In genomic region chr5:139541151-139542042, GRCm38 (mm10) we compare ENCODE assay signal across 12 mouse cellular contexts. TPM values are rescaled to one million over a fixed set of nuclear protein-coding genes. Genes with fewer than 3 reads are reported as not detected.
DNase-seq lines count a peak whose midpoint lies in the region; ATAC-seq lines count a peak whose summit lies in the region.
"Had no signal": no experiment of that assay in that cellular context is flagged by ENCODE, and none has a peak within 500 bp of the region (broad histone marks: within the 10 kb centered on the region; RNA-seq: fewer than 3 reads in every experiment).

No protein-coding gene starts in this region.

- H3K9me3 ChIP-seq in hindbrain, embryonic 16.5 days (ENCODE audit: control insufficient read depth, low read length): no peaks in the 10 kb centered on the region

- H3K4me3 ChIP-seq in hindbrain, embryonic 16.5 days (ENCODE audit: low read length): peak overlapping the region; percentile 30

- H3K27me3 ChIP-seq in hindbrain, embryonic 16.5 days (replicated peaks; ENCODE audit: control insufficient read depth, insufficient read depth, low read length): peaks cover 25% of the 10 kb centered on the region

- H3K4me2 ChIP-seq in hindbrain, embryonic 16.5 days (ENCODE audit: low read length): peak overlapping the region; percentile 53

- peaks cover 15% of the 10 kb centered on the region for H3K4me1 ChIP-seq in hindbrain, embryonic 16.5 days (ENCODE audit: control insufficient read depth, insufficient read depth, low read depth, low read length)

- H3K36me3 ChIP-seq in hindbrain, embryonic 16.5 days (ENCODE audit: control insufficient read depth, insufficient read depth, low read length): no peaks in the 10 kb centered on the region

- DNase-seq in cerebellum, adult 11 months: peak; percentile 58
- peak; percentile 46 for DNase-seq in testis, postnatal 10 days (ENCODE audit: low spot score)
- DNase-seq in testis, postnatal 14 days (ENCODE audit: low spot score): no peak
- DNase-seq in spleen, adult 18-20 months: no peak
- no peak for DNase-seq in thymus, postnatal 10 days (ENCODE audit: low spot score in 2 of 2)
- DNase-seq: lung, adult 2 months; thymus, postnatal 14 days had no signal

- peak overlapping the region; percentile 88 for H3K27ac ChIP-seq in hindbrain, embryonic 16.5 days (ENCODE audit: low read depth, low read length)

- no peak for ATAC-seq in cerebellum, adult (ENCODE audit: insufficient number of reproducible peaks, low FRiP score, low TSS enrichment)
- no peak for ATAC-seq in hindbrain, embryonic 16.5 days
- no peak for ATAC-seq in granulocyte monocyte progenitor cell, adult 5-6 weeks (replicated peaks; ENCODE audit: poor library complexity, severe bottlenecking)

- peak overlapping the region; percentile 17; the same call in 1 of the 2 replicates for H3K9ac ChIP-seq in hindbrain, embryonic 16.5 days (ENCODE audit: low read depth, low read length)

- 3% methylated on average over 44 of the region's 44 CpGs for WGBS in hindbrain, embryonic 16.5 days

RNA-seq across cellular contexts. Expression of gene Uncx, which starts 1.9 kb away (rescaled TPM):
- 24.9 and 26.7 TPM in 2 replicates for polyA plus RNA-seq in hindbrain, embryonic 16.5 days (2015; fragmentation: Nextera tagmentation; extraction: Ambion mirVana)
- total RNA-seq in granulocyte monocyte progenitor cell, adult 5-6 weeks (2014; fragmentation: Nextera tagmentation): not detected in 2 replicates
- not detected in 2 replicates for total RNA-seq in granulocyte monocyte progenitor cell, adult 5-6 weeks (2017)
- total RNA-seq: gastrocnemius, postnatal 4 days; layer of hippocampus, adult 8-10 months had no signal
- polyA plus RNA-seq: lung, adult 2 months had no signal

RNA-seq across cellular contexts. Expression of gene Zfand2a, which starts 57.0 kb away (rescaled TPM):
- 24.5 and 29.3 TPM in 2 replicates for polyA plus RNA-seq in hindbrain, embryonic 16.5 days (2015; fragmentation: Nextera tagmentation; extraction: Ambion mirVana)
- 7.8 and 14.9 TPM in 2 replicates for total RNA-seq in granulocyte monocyte progenitor cell, adult 5-6 weeks (2014; fragmentation: Nextera tagmentation)
- 13.0 and 20.6 TPM in 2 replicates for total RNA-seq in granulocyte monocyte progenitor cell, adult 5-6 weeks (2017)

Comparison
In these comparisons a context has a peak if more than half of its experiments do, and no peak if none do; other contexts are left out.
1. DNase-seq: peak in cerebellum, adult 11 months (single experiment) and testis, postnatal 10 days (single experiment); none in testis, postnatal 14 days (single experiment), spleen, adult 18-20 months (0 of 2) and thymus, postnatal 10 days (0 of 2).